Mouse (Mus musculus) spleen, postnatal 36 days (tissue): ENCODE measurements around the gene Fgfr2.

ENCODE experiments used
- DNase-seq, 2 experiments: peaks; one replicate each; pipeline ENCODE4 v3.0.0; 2022; ENCODE audit warnings: low spot score in 2 of 2, mixed read lengths in 1 of 2

Fgfr2 gene

DNA sequence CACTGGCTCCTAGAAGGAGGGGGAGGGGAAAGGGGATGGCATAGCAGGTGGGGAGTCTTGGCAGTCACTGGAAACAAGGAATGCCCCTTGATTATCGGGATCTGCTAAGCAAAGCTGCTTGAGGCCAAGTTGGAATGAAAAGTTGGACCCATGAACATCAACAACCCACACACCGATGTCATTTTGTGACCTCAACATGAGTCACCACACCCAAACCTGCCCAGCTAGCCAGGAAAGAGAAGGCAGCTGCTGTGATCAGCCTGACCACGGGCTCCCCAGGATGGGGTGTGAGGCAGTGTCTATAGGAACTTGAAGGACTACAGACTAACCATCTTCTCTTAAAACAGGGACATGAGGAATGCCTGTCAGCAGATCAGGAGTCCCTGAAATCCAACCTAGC, 37.7 kb downstream of the Fgfr2 start:
- no peak for DNase-seq

DNA sequence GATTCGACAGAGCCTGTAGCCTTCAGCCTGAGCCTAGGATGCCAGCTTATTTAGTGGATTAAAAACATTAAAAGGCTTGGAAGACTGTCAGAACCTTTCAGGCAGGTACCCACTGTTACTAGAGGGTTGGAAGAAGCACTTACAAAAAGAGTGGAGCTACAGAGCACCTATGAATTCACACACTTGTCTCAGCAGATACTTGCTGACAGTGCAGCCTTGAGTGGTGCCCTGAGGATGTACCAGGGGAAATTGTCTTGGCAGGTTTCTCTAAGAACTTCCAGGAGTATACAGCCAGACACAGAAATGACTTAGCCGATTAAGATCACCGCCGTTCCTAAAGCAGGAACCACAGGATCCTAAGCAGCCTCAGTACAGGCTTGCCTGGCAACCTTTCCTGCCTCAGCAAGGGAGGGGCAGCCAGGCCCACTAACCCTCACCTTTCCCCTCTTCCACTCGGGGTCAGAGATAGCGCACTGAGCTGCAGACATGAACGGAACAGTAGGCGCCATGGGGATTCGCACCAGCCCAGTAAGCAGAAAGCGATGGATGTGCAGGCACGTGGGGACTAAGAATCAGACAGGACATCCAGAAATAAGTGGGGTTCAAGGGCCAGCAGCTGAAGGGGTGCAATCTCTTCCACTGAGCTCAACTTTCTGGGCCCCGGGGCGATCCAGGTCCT, 39.1 kb downstream of the Fgfr2 start:
- no peak for DNase-seq

DNA sequence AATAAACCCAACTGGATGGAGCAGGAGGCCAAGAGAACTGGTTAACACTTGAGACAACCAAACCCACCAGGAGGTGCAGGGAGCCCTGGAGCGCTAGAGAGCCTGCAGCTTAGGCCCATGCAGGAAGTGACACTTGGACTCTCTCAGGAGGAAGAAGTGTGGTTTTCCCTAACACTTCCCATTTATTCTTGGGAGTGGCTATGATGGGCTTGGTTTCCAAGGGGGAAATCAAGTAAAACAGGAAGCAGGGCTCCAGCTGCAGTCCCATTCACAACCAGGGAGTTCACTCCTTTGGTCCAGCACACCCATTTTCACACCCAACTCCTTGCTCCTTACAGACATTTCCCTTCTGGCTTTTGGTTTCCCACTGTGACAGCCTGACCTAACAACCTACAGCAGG, 44.2 kb downstream of the Fgfr2 start:
- DNase-seq, result no peak

DNA sequence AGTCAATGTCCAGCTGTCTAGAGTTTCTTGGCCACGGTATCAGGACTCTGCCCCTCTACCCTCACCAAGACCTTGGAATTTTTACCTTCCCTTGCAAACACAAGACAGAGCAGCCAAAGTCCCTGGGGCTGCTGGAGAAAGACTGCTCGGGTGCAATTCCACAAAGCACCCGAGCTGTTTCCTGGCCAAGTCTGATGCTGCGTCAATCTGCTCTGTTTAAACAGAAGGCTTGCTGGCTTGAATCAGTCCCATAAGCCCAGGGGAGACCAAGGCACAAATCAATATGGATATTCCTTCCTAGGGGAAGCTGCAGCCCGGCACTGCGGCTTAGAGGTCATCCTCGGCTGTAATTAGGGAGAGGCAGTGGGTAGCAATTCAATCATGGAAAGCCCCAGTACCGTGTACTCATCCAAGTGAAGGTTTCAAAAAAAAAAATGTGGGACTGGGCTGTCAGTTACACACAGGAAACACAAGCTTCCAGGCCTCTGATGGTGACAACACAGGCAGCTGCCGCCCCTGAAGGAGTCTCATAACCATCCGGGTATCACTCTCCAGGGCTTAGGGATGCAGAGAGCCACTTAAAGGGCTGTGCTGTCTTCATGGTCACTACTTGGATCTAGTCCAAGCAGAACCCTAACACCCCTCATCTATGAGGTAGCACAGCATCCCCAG, 48.6 kb downstream of the Fgfr2 start:
- no peak for DNase-seq

DNA sequence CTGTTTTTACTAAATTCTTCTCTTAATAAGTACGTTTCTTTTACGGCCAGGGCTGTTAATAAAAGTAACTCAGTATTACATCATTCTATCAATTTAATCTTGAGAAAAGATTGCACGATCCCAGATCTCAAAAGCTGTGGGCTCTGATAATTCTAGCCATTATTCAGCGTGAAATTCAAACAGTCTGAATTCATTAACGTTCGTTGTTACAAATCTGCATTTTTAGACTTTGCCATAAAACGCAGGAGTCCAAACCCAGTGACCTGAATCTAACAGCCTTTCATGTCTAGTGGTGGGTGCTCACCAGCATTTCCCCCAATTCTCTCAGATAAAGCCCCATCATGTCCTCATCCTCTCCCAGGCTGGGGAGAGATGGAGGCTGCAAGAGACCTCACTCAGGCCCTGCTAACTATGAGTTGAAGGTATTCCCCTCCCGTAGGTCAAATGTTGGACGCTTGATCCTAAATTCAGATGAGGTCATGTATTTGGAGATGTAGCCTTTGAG, 50.0 kb downstream of the Fgfr2 start:
- no peak for DNase-seq

DNA sequence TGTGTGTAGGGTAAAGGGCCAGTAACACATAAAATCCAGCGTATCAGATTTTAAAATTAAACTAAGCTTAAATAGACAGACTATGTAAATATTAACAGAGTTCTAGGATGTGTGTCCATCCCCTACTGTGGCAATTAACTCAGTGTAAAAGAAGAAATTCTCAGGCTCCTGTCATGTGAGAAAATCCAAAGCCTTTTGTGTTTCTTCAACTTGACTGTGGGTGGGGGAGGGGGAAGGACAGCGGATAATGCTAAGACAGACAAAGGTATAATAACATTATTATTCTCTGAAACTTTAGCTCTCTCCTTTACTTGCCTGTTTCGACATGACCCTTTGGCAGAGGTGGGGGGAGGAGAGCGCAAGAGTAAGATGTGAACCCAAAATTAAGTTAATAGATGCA, 50.6 kb downstream of the Fgfr2 start:
- no peak for DNase-seq

DNA sequence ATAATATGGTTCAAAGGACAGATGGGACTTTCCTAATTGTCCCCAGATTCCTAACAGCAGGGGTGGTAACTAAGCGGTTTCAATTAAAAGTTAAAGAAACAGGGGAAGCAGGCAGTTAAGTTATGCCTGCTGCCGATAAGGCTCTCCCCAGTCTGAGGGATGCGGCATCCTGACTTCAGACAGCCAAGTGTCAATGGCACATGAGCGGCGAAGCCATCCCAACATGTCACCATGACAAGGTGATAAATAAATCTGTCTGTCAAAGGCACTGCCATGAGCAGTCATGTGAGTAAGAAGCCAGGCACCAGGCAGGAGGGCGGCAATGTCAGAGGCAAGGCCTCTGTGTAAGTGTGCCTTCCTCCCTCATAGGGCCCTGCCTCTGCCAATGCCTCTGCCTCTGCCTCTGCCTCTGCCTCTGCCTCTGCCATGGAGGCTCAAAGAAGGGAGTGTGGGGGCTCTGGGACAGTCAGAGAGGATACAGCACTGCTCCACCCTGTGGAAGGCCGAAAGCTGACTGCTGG, 55.8 kb downstream of the Fgfr2 start:
- DNase-seq, result no peak

DNA sequence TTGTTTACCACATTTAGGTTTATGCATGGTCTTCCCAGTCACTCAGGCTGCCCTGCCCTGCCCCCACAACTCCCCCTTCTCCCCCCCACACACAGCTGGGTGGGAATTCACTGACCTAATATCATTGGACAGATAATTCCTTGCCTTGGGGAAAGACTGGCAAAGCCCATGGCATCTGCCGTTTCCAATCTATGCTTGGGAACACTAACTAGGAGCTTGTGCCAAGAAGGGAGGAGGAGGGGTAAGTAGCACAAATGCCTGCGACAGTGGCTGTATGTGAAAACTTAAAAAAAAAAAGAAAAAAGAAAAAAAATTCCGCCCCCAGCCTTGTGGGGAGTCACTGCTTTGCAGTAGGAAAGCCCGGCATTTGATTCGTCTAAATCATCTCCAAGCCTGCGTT, 56.4 kb downstream of the Fgfr2 start:
- DNase-seq, result no peak

DNA sequence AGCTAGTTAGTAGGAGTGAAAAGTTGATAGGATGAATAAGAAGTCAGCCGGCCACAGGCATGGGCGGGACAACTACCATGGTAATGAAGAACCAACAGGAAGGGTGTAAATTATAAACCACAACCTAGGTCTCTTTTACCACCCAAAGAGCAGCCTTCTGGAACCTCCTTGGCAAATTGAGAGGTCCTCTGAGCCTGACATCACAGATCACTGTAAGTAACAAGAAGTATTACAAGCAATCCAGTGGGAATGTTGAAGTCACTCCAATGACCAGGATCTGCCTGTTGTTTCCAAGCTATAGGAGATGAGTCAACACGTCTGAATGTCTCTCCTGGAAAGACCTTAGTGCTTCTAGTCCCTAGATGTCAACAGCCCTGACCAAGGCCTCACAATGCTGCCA, 61.1 kb downstream of the Fgfr2 start:
- no peak for DNase-seq

DNA sequence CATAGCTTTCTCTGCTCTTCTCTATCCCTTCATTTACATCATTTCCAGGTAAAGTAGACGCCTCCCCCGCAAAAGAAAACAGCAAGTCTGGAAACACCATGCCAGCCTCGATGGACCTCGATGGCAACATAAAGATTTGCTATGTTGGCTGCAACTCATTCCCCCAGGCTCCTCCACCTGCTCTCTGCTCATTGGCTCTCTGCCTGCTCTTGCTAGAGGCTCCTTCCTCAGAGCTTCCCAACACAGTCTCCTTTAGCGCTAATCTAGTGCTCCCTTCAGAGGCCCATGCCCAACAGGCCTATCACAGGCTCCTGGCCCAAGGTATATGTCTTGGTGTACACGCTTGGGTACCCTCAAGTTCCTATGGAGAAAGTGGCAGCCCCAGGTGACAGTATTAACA, 63.0 kb downstream of the Fgfr2 start:
- no peak for DNase-seq

DNA sequence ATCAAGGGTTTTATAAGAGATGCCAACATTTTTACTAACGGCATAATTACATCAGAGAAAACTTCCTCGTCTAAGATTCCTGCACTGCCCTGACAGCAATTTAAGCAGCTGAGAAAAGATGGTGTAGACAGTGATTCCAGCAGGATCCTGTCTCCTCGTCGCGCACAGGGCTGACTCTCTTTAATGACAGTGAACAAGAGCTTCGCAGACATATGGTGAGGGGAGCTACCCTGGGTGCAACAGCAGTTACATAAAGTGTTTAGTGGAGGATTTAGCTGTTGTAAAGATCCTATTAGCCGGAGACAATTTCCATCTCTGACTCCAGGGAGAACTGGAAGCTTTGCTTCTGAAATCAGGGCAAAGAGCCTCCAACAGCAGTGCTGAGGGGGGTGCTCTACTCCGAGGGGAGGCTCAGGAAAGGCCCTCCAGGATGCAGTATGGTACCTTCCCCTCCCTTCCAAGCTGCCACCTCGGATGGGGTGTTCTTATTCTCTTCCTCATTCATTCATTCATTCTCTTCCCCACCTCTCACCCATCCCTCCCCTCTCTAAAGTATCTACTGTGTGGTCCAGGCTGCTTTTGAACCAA, 63.5 kb downstream of the Fgfr2 start:
- DNase-seq, result no peak

DNA sequence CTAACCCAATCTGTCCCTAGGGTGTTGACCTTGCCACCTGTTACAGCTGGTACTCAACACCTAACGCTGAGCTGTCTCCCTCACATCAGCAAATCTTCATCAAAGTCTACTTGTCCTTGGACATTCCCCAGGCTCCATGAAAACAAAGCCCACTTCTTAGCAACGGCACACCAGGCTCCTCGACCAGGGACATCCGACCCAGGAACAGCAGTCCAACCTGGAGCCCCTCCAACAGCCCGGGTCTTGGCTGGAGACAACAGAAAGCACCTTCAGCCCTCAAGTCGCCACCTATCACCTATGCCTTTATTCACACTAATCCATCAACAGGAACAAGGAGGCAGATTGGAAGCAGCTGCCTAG, 64.0 kb downstream of the Fgfr2 start:
- DNase-seq, result no peak

DNA sequence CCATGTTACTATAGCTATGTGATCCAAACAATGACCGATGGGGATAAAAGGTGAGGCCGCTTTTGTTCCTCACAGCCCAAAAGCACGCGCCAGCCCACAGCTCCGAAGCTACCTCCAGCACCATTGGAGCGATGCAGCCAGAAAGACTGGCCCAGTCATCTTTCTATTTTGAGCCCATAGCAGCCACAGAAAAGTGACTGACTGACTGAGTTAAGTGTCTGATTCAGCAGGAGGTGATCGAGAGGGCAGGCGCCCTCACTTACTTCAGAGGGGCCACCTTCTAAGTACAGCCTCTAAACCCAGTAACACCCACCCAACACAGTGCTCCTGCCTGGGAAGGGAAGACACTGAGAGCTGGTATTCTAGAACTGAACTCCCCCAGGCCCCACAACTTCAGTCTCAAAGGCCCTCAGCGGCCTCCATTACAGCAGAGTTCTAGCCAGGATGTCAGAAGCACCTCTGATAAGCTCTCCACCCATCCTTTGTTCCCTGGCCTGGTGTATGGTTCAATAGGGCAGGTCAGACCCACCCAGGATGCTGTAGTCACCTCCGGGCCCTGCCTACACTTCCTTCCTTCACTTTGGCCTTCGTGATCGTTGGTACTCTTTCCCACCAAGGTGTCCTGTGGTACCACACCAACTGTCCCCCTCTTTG, 64.5 kb downstream of the Fgfr2 start:
- no peak for DNase-seq

DNA sequence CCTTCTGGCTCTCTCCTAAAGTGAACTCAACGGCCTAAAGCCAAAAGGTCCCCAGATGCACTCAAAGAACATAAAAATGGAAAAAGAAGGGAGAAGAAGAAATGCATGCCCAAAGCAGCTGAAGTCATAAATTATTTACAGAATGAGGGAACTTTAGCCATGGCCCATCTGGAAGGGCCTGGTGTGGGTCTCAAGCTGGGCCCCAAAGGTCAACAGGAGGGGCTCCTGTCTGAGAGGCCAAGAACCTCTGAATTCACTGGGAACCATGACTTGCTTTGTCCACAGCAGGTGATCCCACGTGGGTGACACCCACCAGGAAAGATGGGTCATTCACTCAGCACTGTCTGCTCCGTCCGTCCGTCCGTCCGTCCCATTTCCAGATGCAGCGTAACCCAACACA, 66.2 kb downstream of the Fgfr2 start:
- DNase-seq, result no peak

DNA sequence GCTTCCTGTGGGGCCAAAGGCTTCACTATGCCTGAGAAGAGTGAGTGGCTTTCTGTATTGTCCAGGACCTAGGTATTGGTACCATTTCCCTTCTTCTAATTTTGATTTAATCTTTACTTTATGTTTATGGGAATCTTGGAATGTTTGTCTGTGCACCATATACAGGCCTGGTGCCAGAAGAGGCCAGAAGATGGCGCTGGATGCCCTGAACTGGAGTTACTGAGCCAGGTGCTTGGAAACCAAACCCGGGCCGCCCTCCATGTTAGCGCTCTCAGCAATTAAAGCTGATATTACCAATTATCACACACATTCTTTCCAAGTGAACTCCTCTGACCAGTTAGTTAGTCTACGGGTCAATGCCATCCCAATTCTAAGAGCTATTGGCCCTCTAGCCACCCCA, 68.7 kb downstream of the Fgfr2 start:
- no peak for DNase-seq

DNA sequence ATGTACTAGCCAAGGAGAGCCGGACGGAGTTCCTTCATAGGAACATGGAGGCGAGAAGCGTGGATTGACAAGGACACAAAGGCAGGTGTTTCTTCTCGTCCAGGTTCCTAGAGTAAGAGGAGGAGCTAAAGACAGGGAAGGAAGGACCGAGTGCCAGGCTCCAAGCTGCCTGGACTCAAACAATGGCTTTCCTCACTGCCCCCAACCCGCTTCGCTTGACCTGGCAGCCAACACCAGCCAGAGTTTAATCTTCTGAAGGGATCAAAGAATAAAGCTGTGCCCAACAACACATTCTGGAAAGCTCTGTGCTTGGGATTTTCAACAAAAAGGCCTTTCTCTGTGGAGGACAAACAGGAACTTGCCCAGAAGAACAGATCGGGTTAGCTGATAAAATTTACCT, 69.4 kb downstream of the Fgfr2 start:
- no peak for DNase-seq

DNA sequence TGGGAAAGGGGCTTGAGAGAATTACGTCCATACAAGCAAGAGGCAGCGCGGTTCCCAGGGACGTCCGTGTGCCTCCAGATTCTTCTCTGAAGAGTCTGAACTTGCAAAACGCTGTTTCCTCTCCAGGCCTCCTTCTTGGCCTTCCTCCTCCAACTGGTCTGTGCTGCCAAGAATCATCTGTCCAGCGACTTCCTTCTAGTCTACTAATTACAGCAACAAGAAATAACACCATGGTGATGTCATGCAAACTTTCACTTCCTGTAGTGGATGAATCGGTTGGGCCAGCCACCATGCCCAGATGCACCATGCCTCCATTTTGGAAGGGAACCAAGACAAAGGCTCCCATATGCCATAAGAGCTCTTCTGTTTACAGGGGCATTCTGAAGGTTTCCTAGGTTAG, 70.3 kb downstream of the Fgfr2 start:
- DNase-seq, result peak; percentile 13 to 39

DNA sequence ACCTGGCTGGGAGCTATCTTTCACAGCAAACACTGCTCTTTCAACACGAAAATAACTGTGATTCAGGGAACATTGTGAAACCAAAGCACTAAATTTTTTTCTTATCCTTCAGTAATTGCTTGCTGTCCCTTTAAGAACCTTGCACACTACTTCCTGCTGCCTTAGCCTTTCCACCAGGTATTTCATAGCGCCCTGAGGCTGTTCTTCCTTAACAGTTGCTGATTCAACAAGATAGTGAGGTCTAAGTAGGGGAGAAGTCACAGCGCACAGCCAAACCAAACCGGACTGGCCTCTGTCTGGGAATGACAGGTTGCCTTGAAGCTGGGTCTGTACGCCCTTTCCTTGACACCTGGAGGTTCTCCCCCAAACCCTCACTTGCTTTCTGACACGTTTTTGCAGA, 72.5 kb downstream of the Fgfr2 start:
- no peak for DNase-seq

DNA sequence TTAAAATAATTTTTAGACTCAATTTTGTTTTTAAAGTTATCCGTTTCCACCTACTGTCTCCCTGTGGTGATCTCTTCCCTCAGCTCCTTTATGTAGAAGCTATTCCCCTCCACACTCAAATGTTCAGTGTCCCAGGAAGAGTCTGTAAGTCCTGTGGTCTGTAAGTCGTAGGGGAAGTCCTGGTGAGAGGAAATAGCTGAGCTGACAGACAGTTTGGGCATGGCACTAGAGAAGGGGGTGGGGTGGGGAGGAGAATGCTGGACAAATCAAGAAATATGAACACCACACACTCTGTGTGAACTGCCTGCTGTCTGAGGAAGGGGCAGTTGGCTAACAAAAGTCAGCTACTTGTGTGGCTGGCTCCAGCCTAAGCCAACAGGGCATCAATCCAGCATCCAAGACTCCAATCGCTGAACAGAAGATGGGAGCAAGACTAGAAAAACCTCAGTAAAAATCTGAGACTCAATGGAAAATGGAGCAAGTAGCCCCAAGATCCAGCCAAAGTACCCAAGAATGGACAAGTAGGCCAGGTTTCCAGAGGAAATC, 75.0 kb downstream of the Fgfr2 start:
- DNase-seq, result no peak

DNA sequence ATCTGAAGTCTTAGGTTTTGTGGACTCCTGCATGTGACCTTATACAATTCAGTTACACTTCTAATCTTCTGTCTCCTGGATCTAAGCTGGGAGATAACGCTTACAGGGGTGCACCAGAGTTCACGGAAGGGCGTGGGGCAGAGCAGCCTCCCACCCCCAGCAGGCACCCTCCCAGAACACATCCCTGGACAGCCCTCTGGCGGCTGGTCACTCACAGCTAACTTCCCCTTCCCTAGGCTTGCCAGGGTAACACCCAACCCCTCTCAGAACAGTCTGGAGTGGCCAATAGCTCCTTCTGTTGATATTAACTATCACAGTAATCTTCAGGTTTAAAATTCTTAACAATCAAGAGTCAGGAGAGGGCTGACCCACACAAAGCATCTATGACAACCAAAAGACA, 75.9 kb downstream of the Fgfr2 start:
- DNase-seq, result no peak

DNA sequence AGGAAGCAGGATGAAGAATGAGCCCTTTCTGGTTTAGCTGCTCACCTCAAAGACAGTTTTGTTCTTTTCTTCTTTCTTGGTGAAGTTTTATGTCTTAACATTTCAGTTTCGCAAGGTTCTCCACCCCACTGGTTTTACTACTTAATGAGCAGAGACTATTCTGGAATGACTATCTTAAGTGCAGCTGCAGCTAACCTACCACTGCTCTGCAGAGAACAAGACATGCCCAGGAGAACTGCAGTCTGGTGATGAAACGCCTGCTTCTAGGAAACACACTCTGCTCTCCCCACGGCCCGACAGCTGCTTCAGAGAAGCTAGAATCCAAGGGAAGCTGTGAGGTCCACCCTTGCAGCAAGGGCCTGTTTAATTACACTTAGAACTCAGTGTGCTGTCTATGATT, 78.4 kb downstream of the Fgfr2 start:
- no peak for DNase-seq

DNA sequence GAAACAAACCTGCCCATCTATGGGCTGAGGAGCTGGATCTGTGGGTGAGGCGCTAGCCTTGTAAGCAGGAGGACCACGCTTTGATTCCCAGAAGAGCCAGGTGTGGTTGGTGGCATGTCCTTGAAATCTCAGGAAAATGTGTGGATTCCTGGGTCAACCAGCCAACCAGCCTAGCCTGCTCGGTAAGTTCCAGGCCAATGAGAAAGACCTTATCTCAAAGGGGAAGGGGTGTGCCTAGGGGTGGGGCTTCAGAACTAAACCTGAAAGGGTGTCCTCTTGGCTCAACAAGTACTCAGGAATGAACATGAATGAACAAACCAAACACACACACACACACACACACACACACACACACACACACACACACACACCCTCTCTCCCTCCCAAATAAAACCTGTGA, 81.4 kb downstream of the Fgfr2 start:
- DNase-seq, result no peak
